Mouse (Mus musculus) ES-E14 (cell line): Measurements from ENCODE around the gene Sec14l1. TPM values are rescaled to one million over a fixed set of nuclear protein-coding genes. Genes with fewer than 3 reads are reported as not detected.

Experiments
- DNase-seq: peaks from one replicate; pipeline ENCODE4 v3.0.0-alpha.2; 2013; ENCODE audit warnings: low read depth, low spot score
- H3K27ac ChIP-seq: 2 replicates; pipeline ENCODE4 v1.5.1; 2012; ENCODE audit warnings: low read depth, mild to moderate bottlenecking, low read length, moderate library complexity, mixed read lengths; ENCODE audit not compliant: poor library complexity, insufficient read depth, severe bottlenecking
- H3K36me3 ChIP-seq: 2 replicates; pipeline ENCODE4 v1.6.1; 2012; ENCODE audit warnings: mild to moderate bottlenecking, low read length, moderate library complexity, mixed read lengths; ENCODE audit not compliant: control insufficient read depth, poor library complexity, insufficient read depth, severe bottlenecking
- H3K4me1 ChIP-seq, 2 experiments: fragments of 150-350 bp in 1 of 2; sonication (generic) in 1 of 2; 2 replicates each; pipeline ENCODE4 v1.6.1; 2012; ENCODE audit warnings: low read length in 2 of 2, mild to moderate bottlenecking in 1 of 2, mixed read lengths in 1 of 2; ENCODE audit not compliant: control insufficient read depth in 2 of 2, insufficient read depth in 2 of 2, poor library complexity in 1 of 2
- H3K4me3 ChIP-seq, 2 experiments: fragments of 150-350 bp in 1 of 2; sonication (generic) in 1 of 2; 2 replicates each; pipeline ENCODE4 v1.5.1; 2012; ENCODE audit warnings: low read length in 2 of 2, low read depth in 1 of 2, mild to moderate bottlenecking in 1 of 2, mixed read lengths in 1 of 2; ENCODE audit not compliant: insufficient read depth in 1 of 2, poor library complexity in 1 of 2, severe bottlenecking in 1 of 2
- H3K9ac ChIP-seq: 2 replicates; pipeline ENCODE4 v1.6.1; 2012; ENCODE audit warnings: low read depth, mild to moderate bottlenecking, low read length, mixed read lengths; ENCODE audit not compliant: poor library complexity, insufficient read depth, severe bottlenecking
- H3K9me3 ChIP-seq: fragments of 150-350 bp; sonication (generic); 2 replicates; pipeline ENCODE4 v1.6.1; 2012; ENCODE audit warnings: low read depth, mild to moderate bottlenecking, low read length; ENCODE audit not compliant: control insufficient read depth, insufficient read depth
- CHD2 ChIP-seq: IDR thresholded peaks from 2 replicates; pipeline ENCODE4 v1.6.1; 2014; ENCODE audit warnings: mild to moderate bottlenecking, low read depth, low read length, inconsistent platforms
- HCFC1 ChIP-seq: IDR thresholded peaks from 2 replicates; pipeline ENCODE4 v1.6.1; 2012; ENCODE audit warnings: low read length, inconsistent platforms, borderline replicate concordance; ENCODE audit not compliant: insufficient read depth
- MAFK ChIP-seq: IDR thresholded peaks from 2 replicates; pipeline ENCODE4 v1.6.1; 2014; ENCODE audit warnings: mild to moderate bottlenecking, low read depth, low read length, inconsistent platforms; ENCODE audit not compliant: insufficient read depth
- ZC3H11A ChIP-seq: IDR thresholded peaks from 2 replicates; pipeline ENCODE4 v1.6.1; 2012; ENCODE audit warnings: low read depth, mild to moderate bottlenecking, inconsistent platforms, low read length, borderline replicate concordance
- ZNF384 ChIP-seq: IDR thresholded peaks from 2 replicates; pipeline ENCODE4 v1.6.1; 2012; ENCODE audit warnings: low read depth, low read length, inconsistent platforms
- in situ Hi-C, 2 experiments: fragments of 600-800 bp; cut with MboI; formaldehyde crosslinking; loops; one replicate each; pipeline ENCODE4 v1.15.1; 2025; ENCODE audit warnings: low sequenced_read_pairs in 2 of 2, inconsistent platforms in 1 of 2; ENCODE audit not compliant: unreplicated experiment in 2 of 2
- total RNA-seq: library from RNA; depleted of rRNA; stranded (reverse); fragments of 300-350 nt; gene quantifications from 2 replicates; pipeline ENCODE4 v1.2.3, GENCODE M21; 2012

Sec14l1 gene
- total RNA-seq, 1 experiment, result 36.7 TPM

DNA sequence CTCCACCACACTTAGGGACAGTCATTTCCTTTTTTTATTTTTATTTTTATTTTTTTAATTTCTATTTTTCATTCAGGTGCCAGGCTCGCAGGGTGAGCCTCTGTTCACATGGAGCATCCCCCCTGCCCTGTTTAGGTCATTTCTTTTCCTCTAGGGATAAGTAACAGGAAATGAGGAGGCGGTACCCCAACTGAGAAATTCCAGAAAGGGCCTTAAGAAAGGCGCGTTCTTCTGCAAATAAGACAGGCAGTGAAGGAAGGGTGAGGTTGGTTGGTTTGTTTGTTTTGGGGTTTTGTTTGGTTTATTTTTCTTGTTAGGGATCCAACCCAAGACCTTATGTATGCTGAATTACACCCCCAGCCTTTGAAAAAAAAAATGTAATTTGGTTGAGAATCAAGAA, 23.6 kb upstream of the Sec14l1 start:
- TF ChIP-seq HCFC1 (no peak), MAFK (no peak), ZNF384 (no peak), CHD2 (no peak), ZC3H11A (no peak)
- no peaks in the 10 kb centered on the region for H3K36me3 ChIP-seq
- H3K27ac ChIP-seq, result peak overlapping the region; percentile 86
- no peaks in the 10 kb centered on the region for H3K9me3 ChIP-seq
- DNase-seq, result no peak
- peaks cover 15 to 29% of the 10 kb centered on the region in 2 experiments for H3K4me1 ChIP-seq
- no peak overlapping the region for H3K4me3 ChIP-seq
- in situ Hi-C loops, result no loop called here
- peak overlapping the region; percentile 60; the same call in 1 of the 2 replicates for H3K9ac ChIP-seq

DNA sequence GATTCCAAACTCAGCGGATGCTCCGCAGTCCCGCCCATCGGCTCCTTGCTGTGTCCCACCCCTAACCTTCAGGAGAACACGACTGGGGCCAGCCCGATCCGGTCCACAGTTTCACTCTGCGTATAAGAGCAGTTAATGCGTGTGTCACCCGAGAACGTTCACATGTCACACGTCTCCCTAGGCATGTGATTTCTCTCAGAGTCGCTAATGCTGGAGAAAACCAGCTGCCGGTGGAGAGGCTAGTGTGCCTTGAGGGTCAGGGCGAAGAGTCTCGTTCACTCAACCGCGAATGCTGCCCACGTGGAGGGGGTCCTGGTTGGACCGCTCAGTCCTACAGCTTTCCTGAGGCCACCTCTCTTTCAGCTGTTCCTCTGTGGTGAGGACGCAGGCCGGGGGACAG, 23.1 kb upstream of the Sec14l1 start:
- peak overlapping the region; percentile 5 to 43 for H3K4me3 ChIP-seq
- H3K4me1 ChIP-seq, result peaks cover 15 to 29% of the 10 kb centered on the region in 2 experiments
- peak overlapping the region; percentile 56 for H3K9ac ChIP-seq
- in situ Hi-C loops, result no loop called here
- DNase-seq, result peak; percentile 90
- H3K36me3 ChIP-seq, result no peaks in the 10 kb centered on the region
- TF ChIP-seq ZC3H11A, result no peak
- no peak for TF ChIP-seq CHD2
- TF ChIP-seq ZNF384, result no peak
- no peak for TF ChIP-seq HCFC1
- TF ChIP-seq MAFK, result no peak
- peak overlapping the region; percentile 86 for H3K27ac ChIP-seq
- no peaks in the 10 kb centered on the region for H3K9me3 ChIP-seq

DNA sequence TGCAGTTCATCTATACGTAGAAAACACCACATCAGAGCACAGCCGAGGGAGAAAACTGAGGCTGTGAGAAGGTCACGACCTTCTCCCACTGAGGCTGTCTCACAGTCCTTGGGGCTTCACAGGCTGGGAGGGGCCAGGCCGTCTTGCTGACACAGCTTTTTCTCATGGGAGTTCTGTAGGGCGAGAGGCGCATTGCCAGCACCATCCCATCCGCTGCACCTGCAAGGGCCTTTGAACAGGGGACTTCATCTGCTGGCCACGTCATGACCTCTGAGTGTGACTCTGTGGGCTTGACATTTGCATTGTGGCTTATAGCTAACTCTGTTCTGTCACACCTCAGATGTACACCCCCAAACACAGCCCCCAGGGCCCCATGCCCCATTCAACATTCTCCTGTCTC, 22.3 kb upstream of the Sec14l1 start:
- in situ Hi-C loops, result no loop called here
- DNase-seq, result peak; percentile 75
- no peaks in the 10 kb centered on the region for H3K9me3 ChIP-seq
- H3K4me3 ChIP-seq, result peak overlapping the region; percentile 5 to 43; a peak in 3 of 4 replicates
- peak overlapping the region; percentile 86; the same call in 1 of the 2 replicates for H3K27ac ChIP-seq
- H3K4me1 ChIP-seq, result peaks cover 14 to 20% of the 10 kb centered on the region in 2 experiments
- no peaks in the 10 kb centered on the region for H3K36me3 ChIP-seq
- TF ChIP-seq ZNF384 (no peak), ZC3H11A (no peak), MAFK (peak; percentile 99), HCFC1 (no peak), CHD2 (no peak)
- no peak overlapping the region for H3K9ac ChIP-seq

DNA sequence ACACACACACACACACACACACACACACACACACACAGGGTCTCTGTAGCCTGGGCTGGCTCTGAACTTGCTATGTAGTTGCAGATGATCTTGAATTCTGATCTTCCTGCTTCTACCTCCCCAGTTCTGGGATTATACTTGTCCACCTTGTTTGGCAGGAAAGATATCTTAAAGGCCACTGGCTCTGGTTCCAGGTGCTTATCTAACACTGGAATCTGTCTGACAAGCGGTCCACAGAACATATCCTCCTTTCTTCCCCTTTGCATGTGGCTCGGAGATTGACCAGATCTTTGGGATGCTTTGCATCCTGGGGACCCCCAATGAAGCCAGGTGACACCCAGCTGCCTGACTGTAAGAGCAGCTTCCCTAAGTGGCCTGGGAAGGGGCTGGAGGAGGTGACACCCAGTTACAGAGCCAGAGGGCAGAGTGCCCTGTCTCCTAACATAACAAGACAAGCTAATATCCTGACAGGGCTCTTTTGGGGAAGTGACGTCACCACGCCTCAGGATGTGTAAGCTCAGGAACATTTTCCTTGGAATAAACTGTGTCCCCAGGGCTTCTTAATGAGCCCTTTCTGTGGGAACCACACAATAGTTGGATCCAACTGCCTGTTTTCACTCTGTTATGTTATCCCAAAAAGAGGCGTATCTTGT, 20.9 kb upstream of the Sec14l1 start:
- Histone ChIP-seq H3K4me3 (no peak overlapping the region), H3K27ac (no peak overlapping the region), H3K9me3 (no peaks in the 10 kb centered on the region), H3K9ac (no peak overlapping the region), H3K4me1 (peaks cover 9 to 20% of the 10 kb centered on the region in 2 experiments), H3K36me3 (no peaks in the 10 kb centered on the region)
- no peak for DNase-seq
- in situ Hi-C loops, result no loop called here
- TF ChIP-seq ZC3H11A, result no peak
- TF ChIP-seq ZNF384, result no peak
- TF ChIP-seq MAFK, result no peak
- TF ChIP-seq CHD2, result no peak
- TF ChIP-seq HCFC1, result no peak
